Mouse (Mus musculus): ENCODE measurements around the gene Cdc42ep3. TPM values are rescaled to one million over a fixed set of nuclear protein-coding genes. Genes with fewer than 3 reads are reported as not detected.

Cdc42ep3 gene
- total RNA-seq (2021) = 10 to 100 TPM; 24.0 to 27.3 TPM
- long read RNA-seq, experiment 1, transcript Cdc42ep3-201 (2 exons, 2,265 nt) = major isoform, 32 of 34 reads
- long read RNA-seq, experiment 1, partial matches to known transcripts = 0 of 34 reads
- long read RNA-seq, experiment 1, other reads (novel, unspliced or antisense) = 2 of 34 reads
- long read RNA-seq, experiment 2, transcript Cdc42ep3-201 (2 exons, 2,265 nt) = major isoform, 34 of 36 reads
- long read RNA-seq, experiment 2, partial matches to known transcripts = 0 of 36 reads
- long read RNA-seq, experiment 2, other reads (novel, unspliced or antisense) = 2 of 36 reads

GRCm38 (mm10) chr17:79354444-79355270 is at the start of gene Cdc42ep3:
TSS of gene Cdc42ep3 (minus strand) at chr17:79355091.
- peak; percentile 79 for DNase-seq
- intact Hi-C loops (cut with DNase I; ENCODE audit: low total_unique reads) = no loop called here

DNA sequence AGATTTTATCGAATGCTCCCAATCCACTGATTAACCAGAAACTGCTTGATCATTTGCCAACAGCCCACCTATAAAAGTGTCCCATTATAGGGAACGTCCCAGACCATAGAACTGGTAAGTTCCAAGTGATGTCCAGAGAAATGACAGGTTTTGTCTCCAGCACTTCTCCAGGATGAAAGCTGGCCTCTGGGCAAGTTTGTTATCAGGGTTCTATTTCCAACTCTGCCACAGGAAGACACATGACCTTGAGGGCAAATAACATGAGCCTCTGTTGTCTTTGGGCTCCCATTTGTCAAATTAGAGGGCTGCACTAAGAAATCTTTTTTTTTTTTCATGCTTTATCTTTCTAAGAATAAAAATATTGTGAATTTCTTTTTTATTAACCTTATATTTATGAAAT is 45.5 kb upstream of the Cdc42ep3 start:
- intact Hi-C loops (cut with DNase I; ENCODE audit: low total_unique reads) = no loop called here

DNA sequence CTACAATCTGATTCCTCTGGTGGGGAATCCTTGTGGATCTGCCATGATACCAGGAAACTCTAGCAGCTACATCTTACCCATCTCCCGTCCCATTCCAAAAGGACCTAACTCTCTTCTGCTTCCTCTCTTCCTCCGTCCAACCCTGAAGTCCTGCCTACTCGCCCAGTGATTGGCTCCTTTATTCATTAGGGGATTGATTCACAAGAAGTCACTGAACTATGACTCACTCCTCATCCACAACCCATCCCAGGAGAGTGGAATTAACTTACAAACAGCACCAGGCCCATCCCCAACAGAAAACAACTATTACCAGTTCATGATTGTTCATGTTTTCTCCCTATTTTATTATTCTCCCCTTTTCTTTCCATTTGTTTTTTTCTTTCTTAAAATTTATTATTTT is 43.5 kb upstream of the Cdc42ep3 start:
- intact Hi-C loops (cut with DNase I; ENCODE audit: low total_unique reads) = no loop called here

More for the DNA sequence above, 45.5 kb upstream of the Cdc42ep3 start:
- no peak for DNase-seq

GRCm38 (mm10) chr17:79394799-79395198 is 39.9 kb upstream of the Cdc42ep3 start:
- intact Hi-C loops (cut with DNase I; ENCODE audit: low total_unique reads) = no loop called here
- no peak for DNase-seq

More for the DNA sequence above, 43.5 kb upstream of the Cdc42ep3 start:
- DNase-seq = no peak

DNA sequence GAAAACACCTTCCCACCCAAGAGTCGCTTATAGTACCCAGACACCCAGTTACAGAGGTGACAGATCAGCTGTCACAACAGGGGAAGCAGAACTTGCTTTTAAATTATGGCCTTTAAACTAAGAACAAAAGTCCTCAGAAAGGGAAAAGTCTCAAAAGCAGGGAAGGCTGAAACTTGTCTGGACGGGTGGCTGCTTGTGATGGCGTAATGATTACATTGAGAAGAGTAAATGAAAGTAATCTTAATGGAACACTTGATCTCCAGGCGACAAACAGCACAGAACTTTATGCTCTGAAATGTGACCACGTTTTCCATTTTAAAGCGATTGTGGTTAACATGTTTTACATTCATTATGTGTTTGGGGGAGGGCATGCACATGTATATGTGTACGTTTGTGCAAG is 39.0 kb upstream of the Cdc42ep3 start:
- DNase-seq = no peak
- intact Hi-C loops (cut with DNase I; ENCODE audit: low total_unique reads) = no loop called here

DNA sequence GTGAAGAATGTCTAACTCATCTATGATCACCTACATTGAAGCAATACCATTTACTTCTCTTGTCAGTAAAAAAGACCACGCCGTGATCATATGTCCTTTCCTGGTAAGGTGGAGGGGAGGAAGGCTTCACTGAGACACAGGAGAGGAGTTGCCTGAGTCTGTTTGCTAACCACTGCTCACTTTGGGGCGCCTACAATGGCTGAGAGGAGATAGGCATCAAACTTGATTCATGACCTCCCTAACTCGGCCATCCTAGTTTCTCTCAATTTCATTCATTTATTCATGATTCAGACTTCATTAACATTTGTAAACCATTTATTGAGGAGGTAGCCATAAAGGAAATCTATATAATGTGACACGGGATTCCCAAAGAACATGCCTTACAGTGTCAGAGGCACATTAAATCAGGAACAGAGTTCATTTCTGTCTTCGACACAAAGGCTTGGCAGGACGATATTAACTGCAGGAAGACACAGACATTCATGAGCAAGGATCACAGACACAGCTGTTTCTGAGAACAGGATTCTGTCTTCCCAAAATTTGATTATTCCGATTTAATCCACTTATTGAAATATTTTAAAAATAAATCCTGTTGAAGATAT is 32.7 kb upstream of the Cdc42ep3 start:
- intact Hi-C loops (cut with DNase I; ENCODE audit: low total_unique reads) = no loop called here
- DNase-seq = no peak

DNA sequence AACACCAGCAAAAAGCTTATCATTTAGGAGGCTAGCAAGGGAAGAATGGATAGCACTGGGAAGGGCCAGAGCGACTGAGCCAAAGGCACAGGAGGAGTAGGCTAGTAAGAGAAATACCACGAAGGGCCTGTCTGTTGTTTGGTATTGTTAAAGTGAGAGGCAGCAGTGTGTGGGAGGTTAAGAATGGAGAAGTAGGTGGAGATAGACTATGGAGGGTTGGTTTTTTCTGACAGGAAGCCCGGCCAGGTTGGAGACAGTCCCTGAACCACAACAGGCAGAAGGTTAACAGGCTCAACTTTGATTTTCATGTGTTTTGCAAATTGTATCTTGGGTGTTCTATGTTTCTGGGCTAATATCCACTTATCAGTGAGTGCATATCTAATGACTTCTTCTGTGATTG is 26.6 kb upstream of the Cdc42ep3 start:
- intact Hi-C loops (cut with DNase I; ENCODE audit: low total_unique reads) = no loop called here
- no peak for DNase-seq

- DNase-seq = no peak
- intact Hi-C loops (cut with DNase I; ENCODE audit: low total_unique reads) = no loop called here
Observed at GRCm38 (mm10) chr17:79379191-79379590, 24.3 kb upstream of the Cdc42ep3 start.

- intact Hi-C loops (cut with DNase I; ENCODE audit: low total_unique reads) = no loop called here
- DNase-seq = no peak
Observed at GRCm38 (mm10) chr17:79376434-79377210, 21.7 kb upstream of the Cdc42ep3 start.

DNA sequence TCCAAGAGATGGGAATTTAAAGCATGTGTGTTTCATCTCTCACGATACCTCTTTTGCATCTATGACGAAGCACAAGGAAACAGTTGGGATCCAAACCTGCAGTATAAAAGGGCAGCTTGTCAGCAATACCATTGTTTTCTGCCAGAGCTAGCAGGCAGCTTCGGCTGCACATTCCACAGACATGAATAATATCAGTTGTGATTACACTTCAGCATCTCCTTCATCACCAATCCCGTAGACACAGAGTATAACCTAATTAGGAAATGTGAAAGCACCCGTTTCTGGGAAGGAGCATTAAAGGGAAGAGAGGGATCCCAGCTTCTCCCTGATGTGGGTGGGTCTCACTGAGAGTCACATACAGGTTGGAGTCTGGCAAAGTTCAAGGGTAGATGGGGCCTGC is 18.1 kb upstream of the Cdc42ep3 start:
- no peak for DNase-seq
- intact Hi-C loops (cut with DNase I; ENCODE audit: low total_unique reads) = no loop called here

GRCm38 (mm10) chr17:79364749-79365450 is 10.0 kb upstream of the Cdc42ep3 start:
- no peak for DNase-seq
- intact Hi-C loops (cut with DNase I; ENCODE audit: low total_unique reads) = no loop called here

DNA sequence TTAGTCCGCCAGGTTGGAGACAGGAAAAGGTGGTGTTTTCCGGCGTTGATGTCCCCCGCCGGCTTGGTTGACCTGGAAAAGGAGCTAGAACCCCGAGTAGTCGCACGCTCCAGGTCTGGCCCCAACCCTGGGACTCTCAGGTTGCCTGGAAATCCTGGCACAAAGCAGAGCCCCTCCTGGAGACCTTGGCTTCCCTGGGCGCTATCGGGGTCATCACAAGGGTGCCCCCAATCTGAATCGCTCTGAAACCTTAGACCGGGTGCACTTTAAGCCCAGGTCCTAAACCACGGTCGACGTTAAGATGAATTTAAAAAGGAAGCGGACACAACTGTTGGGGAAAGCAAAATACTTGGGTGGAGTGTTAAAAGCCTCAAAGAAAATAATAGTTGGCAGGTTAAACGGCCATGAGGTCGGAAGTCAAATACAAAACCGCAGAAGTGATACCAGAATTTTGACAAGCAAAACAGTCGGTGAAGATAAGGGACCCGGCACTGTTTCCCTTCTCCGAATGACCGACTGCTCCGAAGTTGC is 1.2 kb upstream of the Cdc42ep3 start:
- intact Hi-C loops (cut with DNase I; ENCODE audit: low total_unique reads) = no loop called here
- DNase-seq = peak; percentile 25

DNA sequence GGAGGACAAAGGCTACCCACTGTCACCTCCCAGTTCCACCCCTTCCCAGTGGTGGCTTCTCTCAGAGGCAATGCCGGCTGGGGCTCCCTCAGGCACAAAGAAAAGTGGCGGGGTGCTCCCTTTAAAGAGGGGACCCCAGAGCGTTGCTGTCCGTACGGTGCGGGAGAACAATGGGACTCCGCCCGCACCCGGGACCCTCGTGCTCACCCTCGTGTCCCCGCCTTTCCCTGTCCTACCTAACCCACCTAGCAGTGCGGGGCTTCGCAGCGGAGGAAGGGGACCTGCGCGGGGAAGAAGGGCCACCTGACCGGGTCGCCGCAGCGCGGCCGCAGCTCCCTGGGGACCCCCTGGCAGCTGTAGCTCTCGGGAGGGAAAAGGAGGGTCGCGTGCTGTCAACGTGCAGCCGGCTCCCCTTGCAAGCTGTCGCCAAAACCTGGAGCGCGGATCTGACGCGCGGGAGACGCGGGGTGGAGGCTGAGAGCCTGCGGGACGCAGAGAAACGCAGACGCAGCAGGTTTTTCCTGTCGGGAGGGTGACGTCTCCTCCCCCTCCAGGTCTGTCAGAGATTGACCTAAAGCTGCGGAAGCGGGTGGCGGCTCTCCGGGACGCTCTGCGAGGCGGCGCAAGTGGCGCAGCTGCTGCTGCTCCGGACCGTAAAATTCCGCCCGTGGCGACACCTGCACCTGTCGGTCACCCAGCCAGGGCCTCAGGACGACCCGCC is 540 bp upstream of the Cdc42ep3 start:
- intact Hi-C loops (cut with DNase I; ENCODE audit: low total_unique reads) = no loop called here
- peak; percentile 73 for DNase-seq

DNA sequence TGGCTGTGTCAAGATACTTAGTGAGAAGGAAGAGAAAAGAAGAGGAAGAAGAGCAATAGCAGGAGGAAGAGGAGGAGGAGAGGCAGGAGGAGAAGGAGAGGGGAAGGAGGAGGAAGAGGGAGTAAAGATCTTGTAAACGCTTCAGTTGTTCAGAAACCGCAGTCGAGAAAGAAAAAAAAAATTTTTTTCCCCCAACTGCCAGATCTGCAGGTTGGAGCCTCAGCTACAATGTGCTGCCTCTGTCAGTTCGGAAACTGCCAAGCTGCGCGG is 782 bp downstream of the Cdc42ep3 start:
- intact Hi-C loops (cut with DNase I; ENCODE audit: low total_unique reads) = no loop called here
- DNase-seq = no peak

DNA sequence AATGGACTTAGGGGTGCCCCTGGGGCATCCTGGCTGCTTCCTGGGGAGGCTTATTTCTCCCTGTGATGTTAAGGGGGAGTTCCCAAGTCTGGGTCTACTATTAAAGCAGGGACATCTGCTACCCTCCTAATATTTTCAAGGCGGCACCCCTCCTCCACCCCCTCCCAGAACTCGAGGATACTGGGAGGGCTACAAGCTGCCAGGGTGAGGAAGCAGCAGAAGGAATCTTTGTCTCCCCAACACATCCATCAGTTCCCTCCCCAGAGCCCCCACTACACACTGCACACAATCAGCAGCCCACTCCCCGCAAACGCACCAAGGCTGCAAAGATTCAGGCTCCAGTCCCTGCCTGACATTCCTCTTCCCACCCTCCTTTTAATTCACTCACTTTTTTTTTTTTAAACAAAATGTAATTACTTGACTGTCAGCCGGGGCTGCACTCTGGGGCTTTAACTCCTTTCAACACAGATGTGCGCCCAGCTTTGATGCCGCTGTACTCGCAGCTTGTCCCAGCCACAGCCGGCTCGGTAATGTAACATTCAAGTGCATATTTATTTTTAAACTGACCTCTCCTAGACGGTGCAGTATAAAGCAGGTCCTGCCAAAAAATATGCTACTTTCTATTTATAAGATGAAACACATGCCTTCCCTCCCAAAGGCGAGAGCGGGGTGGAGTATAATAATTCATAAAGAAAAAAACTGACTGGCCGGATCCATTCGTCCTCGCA is 1.3 kb downstream of the Cdc42ep3 start:
- intact Hi-C loops (cut with DNase I; ENCODE audit: low total_unique reads) = no loop called here
- DNase-seq = no peak

DNA sequence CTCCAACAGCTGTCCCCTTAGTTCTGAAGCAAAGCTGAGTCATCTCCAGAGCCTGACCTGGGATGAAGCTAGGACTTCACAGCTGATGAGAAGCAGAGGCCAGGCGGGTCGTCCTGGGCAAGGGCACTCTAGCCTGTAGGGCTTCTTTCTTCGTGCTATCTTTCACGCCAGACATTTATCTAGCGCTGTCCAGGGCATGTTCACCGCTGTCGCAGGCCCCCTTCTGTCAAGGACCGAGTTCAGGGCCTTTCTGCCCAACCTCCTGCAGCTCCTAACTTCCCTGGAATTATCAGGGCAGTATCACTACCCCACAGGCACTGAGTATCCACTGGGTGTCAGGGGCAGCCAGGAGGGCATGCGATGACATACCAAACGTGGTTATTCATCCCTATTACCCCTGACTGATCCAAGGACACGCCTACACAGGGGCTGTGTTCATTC is 4.1 kb downstream of the Cdc42ep3 start:
- DNase-seq = no peak
- intact Hi-C loops (cut with DNase I; ENCODE audit: low total_unique reads) = no loop called here

DNA sequence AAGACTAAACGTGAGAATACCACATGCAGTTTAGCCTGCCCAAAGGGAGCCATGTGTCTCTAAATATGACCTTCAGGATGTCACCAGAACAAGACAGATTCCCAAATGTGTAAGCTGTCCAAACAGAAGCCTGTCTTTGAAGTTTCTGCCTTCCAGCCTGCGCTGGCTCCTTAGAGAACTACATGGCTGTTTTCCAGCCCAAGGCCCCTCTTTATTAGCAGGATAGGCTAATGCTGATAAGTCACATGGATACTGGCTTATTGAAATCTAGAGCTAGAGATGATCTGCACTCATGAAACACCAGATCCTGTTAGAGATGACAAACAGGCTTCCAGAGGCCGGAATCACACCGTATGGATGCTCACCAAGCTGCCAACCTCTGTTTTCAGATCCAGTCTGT is 5.5 kb downstream of the Cdc42ep3 start:
- no peak for DNase-seq
- intact Hi-C loops (cut with DNase I; ENCODE audit: low total_unique reads) = no loop called here
